Mouse (Mus musculus): ENCODE measurements around the gene Nlrp4c. TPM values are rescaled to one million over a fixed set of nuclear protein-coding genes. Genes with fewer than 3 reads are reported as not detected.

The Nlrp4c gene
- not detected in 2 replicates for polyA plus RNA-seq (2012; rRNA removed; ENCODE audit: low replicate concordance)

GRCm38 (mm10) chr7:6044861-6045260 lies at the start of gene Nlrp4c:
TSS of gene Nlrp4c (plus strand) at chr7:6045161.

GRCm38 (mm10) chr7:6010910-6011309 lies 34.1 kb upstream of the Nlrp4c start, which contains the start of gene Vmn1r65:
TSS of gene Vmn1r65 (minus strand) at chr7:6011010.

Other genes starting within 250 kb of the Nlrp4c start
- not detected in 2 replicates for gene Vmn1r63, start 239.7 kb upstream of the Nlrp4c start, polyA plus RNA-seq (2012; rRNA removed; ENCODE audit: low replicate concordance)
- not detected in 2 replicates for gene Vmn1r64, start 160.6 kb upstream of the Nlrp4c start, polyA plus RNA-seq (2012; rRNA removed; ENCODE audit: low replicate concordance)
- not detected in 2 replicates for gene Vmn1r65, start 34.2 kb upstream of the Nlrp4c start, polyA plus RNA-seq (2012; rRNA removed; ENCODE audit: low replicate concordance)
- gene Zfp787, start 110.8 kb downstream of the Nlrp4c start, polyA plus RNA-seq (2012; rRNA removed; ENCODE audit: low replicate concordance): 45.1 and 57.5 TPM in 2 replicates
- 17.5 and 42.8 TPM in 2 replicates for gene Zfp444, start 127.1 kb downstream of the Nlrp4c start, polyA plus RNA-seq (2012; rRNA removed; ENCODE audit: low replicate concordance)
- gene Galp, start 151.9 kb downstream of the Nlrp4c start, polyA plus RNA-seq (2012; rRNA removed; ENCODE audit: low replicate concordance): not detected in 2 replicates
- gene Zscan5b, start 177.1 kb downstream of the Nlrp4c start, polyA plus RNA-seq (2012; rRNA removed; ENCODE audit: low replicate concordance): not detected in 2 replicates
- not detected in 2 replicates for gene Epp13, start 207.5 kb downstream of the Nlrp4c start, polyA plus RNA-seq (2012; rRNA removed; ENCODE audit: low replicate concordance)
- 0.12 TPM in 1 of 2 replicates, not detected in the other for gene Zfp667, start 241.4 kb downstream of the Nlrp4c start, polyA plus RNA-seq (2012; rRNA removed; ENCODE audit: low replicate concordance)

All from duodenum, adult 2 months (tissue).